Mouse (Mus musculus) E14TG2a.4 (cell line): Measurements from ENCODE around the gene Pga5.

Experiments
- CTCF ChIP-seq: conservative IDR thresholded peaks from 2 replicates; pipeline ENCODE4 v1.5.1; 2014; ENCODE audit warnings: low read length
- NANOG ChIP-seq: IDR thresholded peaks from 2 replicates; pipeline ENCODE4 v1.6.1; 2014; ENCODE audit warnings: borderline replicate concordance, low read length, mixed read lengths
- POU5F1 ChIP-seq: IDR thresholded peaks from 2 replicates; pipeline ENCODE4 v1.6.1; 2014; ENCODE audit warnings: low read length, borderline replicate concordance

- TF ChIP-seq CTCF (no peak; the same call in 1 of the 2 replicates), NANOG (no peak), POU5F1 (no peak)
Measured at GRCm38 (mm10) chr19:10702125-10702524, 24.3 kb upstream of the Pga5 start.
